Mouse (Mus musculus) stomach, postnatal 0 days (tissue): ENCODE data around the gene Ccnb2. TPM values are rescaled to one million over a fixed set of nuclear protein-coding genes. Genes with fewer than 3 reads are reported as not detected.
"Not testable (repeated sequence)": the region's sequence is repeated elsewhere in the genome, so short reads cannot be mapped to it uniquely, and the experiment has no call there.

Experiments used
- ATAC-seq: fragments of 200-750 bp; cut with Nextera tagmentation; 2 replicates; pipeline ENCODE4 v1.8.0; 2017; ENCODE audit not compliant: low FRiP score, low TSS enrichment
- DNase-seq: peaks from one replicate; pipeline ENCODE4 v3.0.0-alpha.2; 2016; ENCODE audit warnings: low spot score
- H3K27ac ChIP-seq: fragments of 300-500 bp; sonication (generic); replicated peaks from 2 replicates; pipeline ENCODE4 v1.5.1; 2014; ENCODE audit warnings: mild to moderate bottlenecking, control low read depth
- H3K27me3 ChIP-seq: fragments of 300-500 bp; sonication (generic); 2 replicates; pipeline ENCODE4 v1.6.1; 2014; ENCODE audit warnings: low read length; ENCODE audit not compliant: control insufficient read depth, insufficient read depth
- H3K36me3 ChIP-seq: fragments of 300-500 bp; sonication (generic); 2 replicates; pipeline ENCODE4 v1.6.1; 2014; ENCODE audit warnings: low read length, mixed read lengths; ENCODE audit not compliant: control insufficient read depth, insufficient read depth
- H3K4me1 ChIP-seq: fragments of 300-500 bp; sonication (generic); replicated peaks from 2 replicates; pipeline ENCODE4 v1.6.1; 2014; ENCODE audit warnings: antibody characterized with exemption; ENCODE audit not compliant: control insufficient read depth, insufficient read depth
- H3K4me2 ChIP-seq: fragments of 300-500 bp; sonication (generic); replicated peaks from 2 replicates; pipeline ENCODE4 v1.6.1; 2014; ENCODE audit warnings: low read depth, mild to moderate bottlenecking, control low read depth, moderate library complexity
- H3K4me3 ChIP-seq: fragments of 300-500 bp; sonication (generic); 2 replicates; pipeline ENCODE4 v1.5.1; 2014; ENCODE audit warnings: low read depth, low read length, control low read depth
- H3K9ac ChIP-seq: fragments of 300-500 bp; sonication (generic); 2 replicates; pipeline ENCODE4 v1.6.1; 2014; ENCODE audit warnings: mild to moderate bottlenecking, low read length, control low read depth, mixed read lengths
- H3K9me3 ChIP-seq: fragments of 300-500 bp; sonication (generic); 2 replicates; pipeline ENCODE4 v1.6.1; 2016; ENCODE audit warnings: low read length; ENCODE audit not compliant: control insufficient read depth
- CTCF ChIP-seq: IDR thresholded peaks from 2 replicates; pipeline ENCODE4 v1.5.1; 2016; ENCODE audit warnings: antibody characterized with exemption, low read depth, mild to moderate bottlenecking, moderate library complexity
- EP300 ChIP-seq: optimal IDR thresholded peaks from 2 replicates; pipeline ENCODE3; 2016; ENCODE audit warnings: antibody characterized with exemption
- WGBS: fragments of 180-500 bp; shearing (Covaris S2); extraction: QIAGEN DNeasy Blood & Tissue Kit; methylation state at CpG from one replicate; pipeline ENCODE4 v1.1.7; 2014; 5-methylcytosine and 5-hydroxymethylcytosine counted together
- polyA plus RNA-seq: library from polyadenylated mRNA; unstranded; fragments of >200 nt; fragmentation: Nextera tagmentation; extraction: Ambion mirVana; gene quantifications from 2 replicates; pipeline ENCODE4 v1.2.1, GENCODE M21; 2015

The Ccnb2 gene
- 39.2 and 46.3 TPM in 2 replicates for polyA plus RNA-seq

- H3K4me1 ChIP-seq, result no peaks in the 10 kb centered on the region
- H3K27ac ChIP-seq, result no peak within 1 kb of the TSS
- H3K4me2 ChIP-seq, result peak within 1 kb of the TSS; percentile 98
- peak within 1 kb of the TSS; percentile 69 for H3K9ac ChIP-seq
- TF ChIP-seq EP300 (no peak), CTCF (no peak)
- peaks cover 11% of the 10 kb centered on the region for H3K36me3 ChIP-seq
- peak within 1 kb of the TSS; percentile 69 for H3K4me3 ChIP-seq
- DNase-seq (peak; percentile 91), ATAC-seq (peak; percentile 98)
- H3K9me3 ChIP-seq, result no peaks in the 10 kb centered on the region
- H3K27me3 ChIP-seq, result no peaks in the 10 kb centered on the region
- 2% methylated on average over 45 of the region's 45 CpGs for WGBS
Observed at GRCm38 (mm10) chr9:70421257-70422056, at the start of gene Ccnb2. TSS of gene Ccnb2 (minus strand) at chr9:70421547.

- not testable (repeated sequence) for DNase-seq, H3K27me3 ChIP-seq, H3K4me1 ChIP-seq, H3K4me3 ChIP-seq, H3K9me3 ChIP-seq, H3K9ac ChIP-seq, H3K4me2 ChIP-seq, ATAC-seq, H3K27ac ChIP-seq, H3K36me3 ChIP-seq
- WGBS, result 99% methylated on average over 13 of the region's 13 CpGs
Observed at GRCm38 (mm10) chr9:70463091-70463490, 41.7 kb upstream of the Ccnb2 start.

- Histone ChIP-seq H3K27ac (no peak overlapping the region), H3K4me3 (no peak overlapping the region), H3K4me2 (no peak overlapping the region), H3K9ac (no peak overlapping the region), H3K36me3 (peaks cover 17% of the 10 kb centered on the region), H3K9me3 (no peaks in the 10 kb centered on the region), H3K4me1 (no peaks in the 10 kb centered on the region), H3K27me3 (no peaks in the 10 kb centered on the region)
- WGBS, result 90% methylated on average over 2 of the region's 2 CpGs
- DNase-seq, result no peak
- no peak for ATAC-seq
- TF ChIP-seq CTCF (no peak), EP300 (no peak)
Observed at GRCm38 (mm10) chr9:70452371-70452770, 31.0 kb upstream of the Ccnb2 start.

GRCm38 (mm10) chr9:70449072-70449471, 27.7 kb upstream of the Ccnb2 start:
- H3K4me2 ChIP-seq, result no peak overlapping the region
- no peaks in the 10 kb centered on the region for H3K9me3 ChIP-seq
- H3K27me3 ChIP-seq, result no peaks in the 10 kb centered on the region
- no peak for DNase-seq
- no peaks in the 10 kb centered on the region for H3K4me1 ChIP-seq
- WGBS, result 87% methylated on average over 5 of the region's 5 CpGs
- TF ChIP-seq CTCF (no peak), EP300 (no peak)
- H3K4me3 ChIP-seq, result no peak overlapping the region
- peaks cover 11% of the 10 kb centered on the region for H3K36me3 ChIP-seq
- no peak overlapping the region for H3K9ac ChIP-seq
- no peak overlapping the region for H3K27ac ChIP-seq
- no peak for ATAC-seq

- H3K9ac ChIP-seq, result no peak overlapping the region
- no peak overlapping the region for H3K27ac ChIP-seq
- DNase-seq (no peak), ATAC-seq (no peak)
- no peaks in the 10 kb centered on the region for H3K4me1 ChIP-seq
- H3K4me2 ChIP-seq, result no peak overlapping the region
- H3K4me3 ChIP-seq, result no peak overlapping the region
- H3K9me3 ChIP-seq, result no peaks in the 10 kb centered on the region
- peaks cover 15% of the 10 kb centered on the region for H3K36me3 ChIP-seq
- WGBS, result 81% methylated on average over 4 of the region's 4 CpGs
- H3K27me3 ChIP-seq, result no peaks in the 10 kb centered on the region
- TF ChIP-seq EP300 (no peak), CTCF (no peak)
Observed at GRCm38 (mm10) chr9:70439959-70440358, 18.6 kb upstream of the Ccnb2 start.

GRCm38 (mm10) chr9:70422661-70423060, 1.3 kb upstream of the Ccnb2 start:
- WGBS, result 95% methylated on average over 2 of the region's 2 CpGs

More at GRCm38 (mm10) chr9:70422661-70423060, 1.3 kb upstream of the Ccnb2 start:
- no peak for ATAC-seq
- no peak overlapping the region for H3K4me2 ChIP-seq
- H3K4me3 ChIP-seq, result no peak overlapping the region
- H3K27me3 ChIP-seq, result no peaks in the 10 kb centered on the region
- H3K27ac ChIP-seq, result no peak overlapping the region
- TF ChIP-seq EP300 (no peak), CTCF (no peak)
- H3K4me1 ChIP-seq, result no peaks in the 10 kb centered on the region
- no peak for DNase-seq
- H3K9ac ChIP-seq, result no peak overlapping the region
- peaks cover 11% of the 10 kb centered on the region for H3K36me3 ChIP-seq
- H3K9me3 ChIP-seq, result no peaks in the 10 kb centered on the region
